Mouse (Mus musculus) cerebellum, adult 2 months (tissue): Measurements from ENCODE around the gene Tmem79. TPM values are rescaled to one million over a fixed set of nuclear protein-coding genes. Genes with fewer than 3 reads are reported as not detected.
"Not testable (repeated sequence)": the region's sequence is repeated elsewhere in the genome, so short reads cannot be mapped to it uniquely, and the experiment has no call there.

ENCODE experiments used
- DNase-seq, 2 experiments: peaks; one replicate each; pipeline ENCODE4 v3.0.0; 2021
- H3K27ac ChIP-seq: fragments of 200-500 bp; 2 replicates; pipeline ENCODE4 v1.5.1; 2012; ENCODE audit warnings: low read length, control low read depth, inconsistent platforms; ENCODE audit not compliant: insufficient read depth
- H3K27me3 ChIP-seq: fragments of 200-500 bp; 2 replicates; pipeline ENCODE4 v1.6.1; 2012; ENCODE audit warnings: inconsistent platforms, mild to moderate bottlenecking, low read length, moderate library complexity; ENCODE audit not compliant: control insufficient read depth, insufficient read depth
- H3K4me1 ChIP-seq: fragments of 200-500 bp; 2 replicates; pipeline ENCODE4 v1.6.1; 2011; ENCODE audit warnings: low read length; ENCODE audit not compliant: control insufficient read depth, insufficient read depth
- H3K4me3 ChIP-seq: fragments of 200-500 bp; replicated peaks from 2 replicates; pipeline ENCODE3; 2011; ENCODE audit warnings: mild to moderate bottlenecking, low read depth, low read length, control low read depth; ENCODE audit not compliant: insufficient read depth
- CTCF ChIP-seq: fragments of 200-500 bp; IDR thresholded peaks from 2 replicates; pipeline ENCODE4 v1.5.1; 2011; ENCODE audit warnings: low read depth, mild to moderate bottlenecking, control low read depth, low read length, moderate library complexity, borderline replicate concordance; ENCODE audit not compliant: insufficient read depth
- POLR2A ChIP-seq: fragments of 200-500 bp; IDR thresholded peaks from 2 replicates; pipeline ENCODE4 v1.6.1; 2011; ENCODE audit warnings: low read length, control low read depth, borderline replicate concordance; ENCODE audit not compliant: insufficient read depth
- WGBS: fragments of 180-500 bp; shearing (Covaris S2); methylation state at CpG from one replicate; pipeline ENCODE4 v1.1.7; 2018; 5-methylcytosine and 5-hydroxymethylcytosine counted together
- polyA plus RNA-seq: library from polyadenylated mRNA; depleted of rRNA; stranded (reverse); fragments of >200 nt; gene quantifications from 2 replicates; pipeline ENCODE4 v1.2.3, GENCODE M21; 2012; rRNA removed

The Tmem79 gene
- polyA plus RNA-seq = 0.81 and 1.3 TPM in 2 replicates

- H3K4me1 ChIP-seq = peaks cover 6% of the 10 kb centered on the region
- WGBS = under 1% methylated on average over 65 of the region's 66 CpGs
These were observed at the start of gene Tmem79, which contains the start of gene Smg5 for GRCm38 (mm10) chr3:88336058-88337013. Gene Tmem79 (minus strand): TSS chr3:88336148. Gene Smg5 (plus strand): TSS chr3:88336260.

GRCm38 (mm10) chr3:88384364-88384763 is 48.4 kb upstream of the Tmem79 start, which contains the start of gene Bglap:
Gene Bglap (minus strand): TSS chr3:88384464.
- Histone ChIP-seq H3K27ac (no peak within 1 kb of the TSS), H3K27me3 (no peaks in the 10 kb centered on the region), H3K4me1 (no peaks in the 10 kb centered on the region), H3K4me3 (no peak within 1 kb of the TSS)
- 71% methylated on average over 5 of the region's 5 CpGs for WGBS
- DNase-seq = no peak
- TF ChIP-seq CTCF = no peak
- TF ChIP-seq POLR2A = no peak

More at GRCm38 (mm10) chr3:88336058-88337013, at the start of gene Tmem79, which contains the start of gene Smg5:
- H3K27ac ChIP-seq = peak within 1 kb of the TSS; percentile 79
- no peaks in the 10 kb centered on the region for H3K27me3 ChIP-seq
- DNase-seq = peak; percentile 96 to 97
- TF ChIP-seq POLR2A (peak; percentile 95), CTCF (no peak)
- peak within 1 kb of the TSS; percentile 84 for H3K4me3 ChIP-seq

- not testable (repeated sequence) for H3K27me3 ChIP-seq, DNase-seq, H3K4me1 ChIP-seq, H3K27ac ChIP-seq, H3K4me3 ChIP-seq
- 46% methylated on average over 1 of the region's 7 CpGs for WGBS
These were observed 46.4 kb upstream of the Tmem79 start for GRCm38 (mm10) chr3:88382383-88382782.

GRCm38 (mm10) chr3:88381389-88382315 is 45.7 kb upstream of the Tmem79 start:
- WGBS = 16% methylated on average over 22 of the region's 22 CpGs
- not testable (repeated sequence) for H3K4me1 ChIP-seq, H3K27ac ChIP-seq, DNase-seq, H3K27me3 ChIP-seq, H3K4me3 ChIP-seq

- 76% methylated on average over 5 of the region's 5 CpGs for WGBS
- H3K27ac ChIP-seq, DNase-seq, H3K27me3 ChIP-seq, H3K4me1 ChIP-seq, H3K4me3 ChIP-seq: not testable (repeated sequence)
These were observed 42.7 kb upstream of the Tmem79 start, which contains the start of gene Bglap2 for GRCm38 (mm10) chr3:88378599-88378998. Gene Bglap2 (minus strand): TSS chr3:88378699.

GRCm38 (mm10) chr3:88376644-88377043 is 40.7 kb upstream of the Tmem79 start:
- not testable (repeated sequence) for H3K4me1 ChIP-seq, DNase-seq, H3K27ac ChIP-seq, H3K27me3 ChIP-seq, H3K4me3 ChIP-seq
- 38% methylated on average over 7 of the region's 7 CpGs for WGBS

GRCm38 (mm10) chr3:88375750-88376626 is 40.0 kb upstream of the Tmem79 start:
- DNase-seq, H3K4me1 ChIP-seq, H3K27me3 ChIP-seq, H3K4me3 ChIP-seq, H3K27ac ChIP-seq: not testable (repeated sequence)
- WGBS = 24% methylated on average over 19 of the region's 19 CpGs

GRCm38 (mm10) chr3:88372643-88373042 is 36.7 kb upstream of the Tmem79 start, which contains the start of gene Bglap3:
Gene Bglap3 (minus strand): TSS chr3:88372743.
- not testable (repeated sequence) for H3K4me3 ChIP-seq, H3K27me3 ChIP-seq, H3K4me1 ChIP-seq, DNase-seq, H3K27ac ChIP-seq
- WGBS = 86% methylated on average over 9 of the region's 9 CpGs

GRCm38 (mm10) chr3:88368511-88368910 is 32.6 kb upstream of the Tmem79 start:
- H3K27me3 ChIP-seq, H3K4me1 ChIP-seq, H3K27ac ChIP-seq, H3K4me3 ChIP-seq, DNase-seq: not testable (repeated sequence)
- 69% methylated on average over 7 of the region's 7 CpGs for WGBS

- WGBS = 64% methylated on average over 4 of the region's 7 CpGs
- DNase-seq, H3K27ac ChIP-seq, H3K27me3 ChIP-seq, H3K4me3 ChIP-seq, H3K4me1 ChIP-seq: not testable (repeated sequence)
These were observed 31.6 kb upstream of the Tmem79 start for GRCm38 (mm10) chr3:88367517-88367916.
